Mouse (Mus musculus) cerebellum, adult 11 months (tissue): ENCODE results near the gene Foxn1.

Source experiments
- DNase-seq: peaks from one replicate; pipeline ENCODE4 v3.0.0; 2022

Foxn1 gene

GRCm38 (mm10) chr11:78354905-78355304, 31.5 kb downstream of the Foxn1 start:
- DNase-seq: no peak

GRCm38 (mm10) chr11:78353081-78353480, 33.3 kb downstream of the Foxn1 start:
- DNase-seq: no peak

- DNase-seq: no peak
These were observed 36.7 kb downstream of the Foxn1 start for GRCm38 (mm10) chr11:78349441-78350358.

GRCm38 (mm10) chr11:78348474-78348873, 37.9 kb downstream of the Foxn1 start:
- DNase-seq: no peak

- DNase-seq: no peak
These were observed 38.5 kb downstream of the Foxn1 start for GRCm38 (mm10) chr11:78347908-78348307.

GRCm38 (mm10) chr11:78347070-78347754, 39.1 kb downstream of the Foxn1 start:
- DNase-seq: peak; percentile 76

GRCm38 (mm10) chr11:78346326-78347069, 39.9 kb downstream of the Foxn1 start:
- DNase-seq: no peak

GRCm38 (mm10) chr11:78345801-78346200, 40.6 kb downstream of the Foxn1 start:
- DNase-seq: no peak

GRCm38 (mm10) chr11:78344890-78345715, 41.3 kb downstream of the Foxn1 start:
- no peak for DNase-seq

GRCm38 (mm10) chr11:78344328-78344889, 41.9 kb downstream of the Foxn1 start:
- DNase-seq: no peak

GRCm38 (mm10) chr11:78343381-78344327, 42.7 kb downstream of the Foxn1 start, which contains the start of gene Unc119:
TSS of gene Unc119 (plus strand) at chr11:78343482.
- peak; percentile 73 for DNase-seq

- no peak for DNase-seq
These were observed 44.7 kb downstream of the Foxn1 start for GRCm38 (mm10) chr11:78341702-78342101.

GRCm38 (mm10) chr11:78337040-78337439, 49.3 kb downstream of the Foxn1 start:
- DNase-seq: no peak

- no peak for DNase-seq
These were observed 52.4 kb downstream of the Foxn1 start for GRCm38 (mm10) chr11:78333992-78334391.

GRCm38 (mm10) chr11:78332676-78333075, 53.7 kb downstream of the Foxn1 start:
- no peak for DNase-seq

- no peak for DNase-seq
These were observed 57.8 kb downstream of the Foxn1 start for GRCm38 (mm10) chr11:78328512-78329056.

GRCm38 (mm10) chr11:78327634-78328511, 58.5 kb downstream of the Foxn1 start, which contains the start of gene Pigs:
TSS of gene Pigs (plus strand) at chr11:78328415.
- DNase-seq: peak; percentile 97

GRCm38 (mm10) chr11:78327215-78327614, 59.1 kb downstream of the Foxn1 start:
- DNase-seq: no peak

GRCm38 (mm10) chr11:78324965-78325364, 61.4 kb downstream of the Foxn1 start:
- no peak for DNase-seq
